12 mouse cellular contexts compared by ENCODE assay signal in genomic region chr9:62253736-62254443, GRCm38 (mm10). TPM values are rescaled to one million over a fixed set of nuclear protein-coding genes. Genes with fewer than 3 reads are reported as not detected.
DNase-seq lines count a peak whose midpoint lies in the region; ATAC-seq and TF ChIP-seq lines count a peak whose summit lies in the region.
"Had no signal": no experiment of that assay in that cellular context is flagged by ENCODE, and none has a peak within 500 bp of the region (broad histone marks: within the 10 kb centered on the region; RNA-seq: fewer than 3 reads in every experiment).

No protein-coding gene starts in this region.

- no peaks in the 10 kb centered on the region for H3K9me3 ChIP-seq in lung, postnatal 0 days (ENCODE audit: low read length)
- H3K9me3 ChIP-seq in stomach, postnatal 0 days (ENCODE audit: control insufficient read depth, low read length): no peaks in the 10 kb centered on the region
- no peaks in the 10 kb centered on the region for H3K9me3 ChIP-seq in forebrain, embryonic 13.5 days (replicated peaks)
- H3K9me3 ChIP-seq: embryonic facial prominence, embryonic 13.5 days; midbrain, embryonic 15.5 days had no signal

- no peak overlapping the region for H3K9ac ChIP-seq in lung, postnatal 0 days (replicated peaks; ENCODE audit: low read depth)
- no peak overlapping the region for H3K9ac ChIP-seq in stomach, postnatal 0 days (ENCODE audit: low read length)
- no peak overlapping the region for H3K9ac ChIP-seq in forebrain, embryonic 13.5 days
- H3K9ac ChIP-seq: embryonic facial prominence, embryonic 13.5 days; midbrain, embryonic 15.5 days had no signal

- H3K4me2 ChIP-seq in lung, postnatal 0 days (replicated peaks; ENCODE audit: low read depth, low read length): no peak overlapping the region
- no peak overlapping the region for H3K4me2 ChIP-seq in stomach, postnatal 0 days (replicated peaks; ENCODE audit: low read depth)
- H3K4me2 ChIP-seq in forebrain, embryonic 13.5 days: no peak overlapping the region
- H3K4me2 ChIP-seq: embryonic facial prominence, embryonic 13.5 days; midbrain, embryonic 15.5 days had no signal

- no peak for ATAC-seq in lung, postnatal 0 days
- peak; percentile 61 for ATAC-seq in stomach, postnatal 0 days (ENCODE audit: low FRiP score, low TSS enrichment)
- ATAC-seq in forebrain, embryonic 13.5 days: no peak
- ATAC-seq: midbrain, embryonic 15.5 days had no signal

- H3K36me3 ChIP-seq in lung, postnatal 0 days (ENCODE audit: insufficient read depth, low read length): no peaks in the 10 kb centered on the region
- no peaks in the 10 kb centered on the region for H3K36me3 ChIP-seq in stomach, postnatal 0 days (ENCODE audit: control insufficient read depth, insufficient read depth, low read length)
- H3K36me3 ChIP-seq in forebrain, embryonic 13.5 days (ENCODE audit: poor library complexity, severe bottlenecking): no peaks in the 10 kb centered on the region
- H3K36me3 ChIP-seq: embryonic facial prominence, embryonic 13.5 days; midbrain, embryonic 15.5 days had no signal

- 13% methylated on average over 3 of the region's 3 CpGs for WGBS in lung, postnatal 0 days
- 13% methylated on average over 3 of the region's 3 CpGs for WGBS in stomach, postnatal 0 days
- WGBS in forebrain, embryonic 13.5 days: 28% methylated on average over 3 of the region's 3 CpGs

- H3K27ac ChIP-seq in lung, postnatal 0 days (ENCODE audit: low read length): no peak overlapping the region
- H3K27ac ChIP-seq in stomach, postnatal 0 days (replicated peaks): no peak overlapping the region
- H3K27ac ChIP-seq in forebrain, embryonic 13.5 days: no peak overlapping the region
- H3K27ac ChIP-seq: embryonic facial prominence, embryonic 13.5 days; midbrain, embryonic 15.5 days had no signal

- no peak overlapping the region for H3K4me3 ChIP-seq in lung, postnatal 0 days (ENCODE audit: low read depth, low read length)
- H3K4me3 ChIP-seq in stomach, postnatal 0 days (ENCODE audit: low read depth, low read length): no peak overlapping the region
- H3K4me3 ChIP-seq in forebrain, embryonic 13.5 days: no peak overlapping the region
- H3K4me3 ChIP-seq: embryonic facial prominence, embryonic 13.5 days; midbrain, embryonic 15.5 days had no signal

- TF ChIP-seq CTCF in lung, postnatal 0 days (IDR thresholded peaks at IDR 0.05): peak; percentile 70
- TF ChIP-seq CTCF in stomach, postnatal 0 days (IDR thresholded peaks at IDR 0.05; ENCODE audit: low read depth): peak; percentile 80

- peak; percentile 12 to 43 for DNase-seq in adrenal gland, postnatal 36 days
- no peak for DNase-seq in adrenal gland, adult 18-20 months (ENCODE audit: low spot score in 2 of 2)
- DNase-seq in lung, postnatal 0 days (ENCODE audit: low spot score): peak; percentile 48
- no peak for DNase-seq in lung, postnatal 36 days
- DNase-seq in c-Kit-positive CD71-positive TER-119-positive erythroid progenitor cells, embryonic 14.5 days (ENCODE audit: low spot score): peak; percentile 32
- DNase-seq in stomach, postnatal 0 days (ENCODE audit: low spot score): peak; percentile 27
- no peak for DNase-seq in spleen, postnatal 4 days (ENCODE audit: low spot score in 2 of 2)

- no peaks in the 10 kb centered on the region for H3K4me1 ChIP-seq in lung, postnatal 0 days (ENCODE audit: insufficient read depth, low read depth, low read length)
- H3K4me1 ChIP-seq in stomach, postnatal 0 days (replicated peaks; ENCODE audit: control insufficient read depth, insufficient read depth): no peaks in the 10 kb centered on the region
- peaks cover 8% of the 10 kb centered on the region; the same call in 1 of the 2 replicates for H3K4me1 ChIP-seq in forebrain, embryonic 13.5 days
- H3K4me1 ChIP-seq: embryonic facial prominence, embryonic 13.5 days had no signal

- TF ChIP-seq EP300 in lung, postnatal 0 days (IDR thresholded peaks at IDR 0.05): no peak
- TF ChIP-seq EP300 in stomach, postnatal 0 days (optimal IDR thresholded peaks at IDR 0.05): no peak

- no peaks in the 10 kb centered on the region for H3K27me3 ChIP-seq in lung, postnatal 0 days (replicated peaks; ENCODE audit: insufficient read depth, low read length)
- no peaks in the 10 kb centered on the region for H3K27me3 ChIP-seq in stomach, postnatal 0 days (ENCODE audit: control insufficient read depth, insufficient read depth, low read length)
- H3K27me3 ChIP-seq in forebrain, embryonic 13.5 days: no peaks in the 10 kb centered on the region
- H3K27me3 ChIP-seq: embryonic facial prominence, embryonic 13.5 days; midbrain, embryonic 15.5 days had no signal

RNA-seq across cellular contexts. Expression of gene Spesp1, which starts 28.1 kb away (rescaled TPM):
- not detected for total RNA-seq in adrenal gland, postnatal 36 days (2021)
- total RNA-seq in adrenal gland, adult 18-20 months (2021): not detected
- polyA plus RNA-seq in lung, postnatal 0 days (2015; fragmentation: Nextera tagmentation; extraction: Ambion mirVana): not detected in 2 replicates
- polyA plus RNA-seq in stomach, postnatal 0 days (2015; fragmentation: Nextera tagmentation; extraction: Ambion mirVana): not detected in 2 replicates
- not detected in 2 replicates for polyA plus RNA-seq in forebrain, embryonic 13.5 days (2015; fragmentation: Nextera tagmentation; extraction: Ambion mirVana)
- total RNA-seq: left cerebral cortex, adult 18-20 months had no signal
- polyA plus RNA-seq: embryonic facial prominence, embryonic 13.5 days; heart, embryonic 14.5 days; midbrain, embryonic 15.5 days had no signal

Comparison
In these comparisons a context has a peak if more than half of its experiments do, and no peak if none do; other contexts are left out.
1. DNase-seq: peak in adrenal gland, postnatal 36 days (2 of 2), lung, postnatal 0 days (single experiment), c-Kit-positive CD71-positive TER-119-positive erythroid progenitor cells, embryonic 14.5 days (single experiment) and stomach, postnatal 0 days (single experiment); none in adrenal gland, adult 18-20 months (0 of 2), lung, postnatal 36 days (single experiment) and spleen, postnatal 4 days (0 of 2).